Mouse (Mus musculus) mouse trophoblast stem cell (cell line): ENCODE data around the gene Gm20388.

Source experiments
- in situ Hi-C, 2 experiments: fragments of 300-500 bp; cut with MseI, MboI; formaldehyde crosslinking; loops; 2 replicates in 1 of 2; 3 replicates in 1 of 2; pipeline ENCODE4 v1.15.1; 2025

The Gm20388 gene

GRCm38 (mm10) chr8:120466266-120466665, 555.6 kb downstream of the Gm20388 start:
- in situ Hi-C loops: no loop called here

- in situ Hi-C loops: no loop called here
These were observed 557.0 kb downstream of the Gm20388 start for GRCm38 (mm10) chr8:120467598-120467997.

- in situ Hi-C loops: no loop called here
These were observed 559.5 kb downstream of the Gm20388 start for GRCm38 (mm10) chr8:120470170-120470569.

- in situ Hi-C loops: no loop called here
These were observed 560.5 kb downstream of the Gm20388 start for GRCm38 (mm10) chr8:120471166-120471565.

GRCm38 (mm10) chr8:120471752-120472151, 561.1 kb downstream of the Gm20388 start:
- in situ Hi-C loops: no loop called here

- in situ Hi-C loops: no loop called here
These were observed 561.6 kb downstream of the Gm20388 start for GRCm38 (mm10) chr8:120472230-120472629.

GRCm38 (mm10) chr8:120473729-120474364, 563.2 kb downstream of the Gm20388 start:
- in situ Hi-C loops: no loop called here

GRCm38 (mm10) chr8:120474496-120475235, 564.0 kb downstream of the Gm20388 start:
- in situ Hi-C loops: no loop called here

GRCm38 (mm10) chr8:120475462-120476201, 565.0 kb downstream of the Gm20388 start:
- in situ Hi-C loops: no loop called here

- in situ Hi-C loops: no loop called here
These were observed 566.3 kb downstream of the Gm20388 start for GRCm38 (mm10) chr8:120476711-120477575.

GRCm38 (mm10) chr8:120478754-120479153, 568.1 kb downstream of the Gm20388 start:
- in situ Hi-C loops: no loop called here

- in situ Hi-C loops: no loop called here
These were observed 569.0 kb downstream of the Gm20388 start for GRCm38 (mm10) chr8:120479691-120480090.

- in situ Hi-C loops: no loop called here
These were observed 571.5 kb downstream of the Gm20388 start for GRCm38 (mm10) chr8:120482015-120482689.

GRCm38 (mm10) chr8:120484460-120484859, 573.8 kb downstream of the Gm20388 start:
- in situ Hi-C loops: no loop called here

- in situ Hi-C loops: no loop called here
These were observed 574.5 kb downstream of the Gm20388 start for GRCm38 (mm10) chr8:120485116-120485515.

- in situ Hi-C loops: no loop called here
These were observed 575.2 kb downstream of the Gm20388 start for GRCm38 (mm10) chr8:120485551-120486476.

GRCm38 (mm10) chr8:120486477-120487376, 576.1 kb downstream of the Gm20388 start:
- in situ Hi-C loops: no loop called here

GRCm38 (mm10) chr8:120487377-120487728, 576.7 kb downstream of the Gm20388 start:
- in situ Hi-C loops: no loop called here
